Mouse (Mus musculus) erythroblast, adult 5-6 weeks (primary cell): Measurements from ENCODE around the gene Mapk10. TPM values are rescaled to one million over a fixed set of nuclear protein-coding genes. Genes with fewer than 3 reads are reported as not detected.

Experiments
- ATAC-seq: replicated peaks from 2 replicates; pipeline ENCODE4 v1.8.0; 2016; ENCODE audit warnings: moderate number of reproducible peaks, mild to moderate bottlenecking, moderate TSS enrichment, inconsistent platforms; ENCODE audit not compliant: poor library complexity, low FRiP score, severe bottlenecking
- total RNA-seq, 2 experiments: library from RNA; stranded (forward) in 1 of 2; stranded (reverse) in 1 of 2; fragments of 150-400 nt in 1 of 2; fragments of 200-764, 138-1000 nt in 1 of 2; gene quantifications; 2 replicates each; pipeline versions ENCODE4 v1.2.3 to v1.2.4; 2015 to 2017; ENCODE audit warnings: low replicate concordance in 2 of 2

Gene Mapk10
- total RNA-seq (2015; ENCODE audit: low replicate concordance), result not detected in 2 replicates
- not detected in 2 replicates for total RNA-seq (2017; ENCODE audit: low replicate concordance)

DNA sequence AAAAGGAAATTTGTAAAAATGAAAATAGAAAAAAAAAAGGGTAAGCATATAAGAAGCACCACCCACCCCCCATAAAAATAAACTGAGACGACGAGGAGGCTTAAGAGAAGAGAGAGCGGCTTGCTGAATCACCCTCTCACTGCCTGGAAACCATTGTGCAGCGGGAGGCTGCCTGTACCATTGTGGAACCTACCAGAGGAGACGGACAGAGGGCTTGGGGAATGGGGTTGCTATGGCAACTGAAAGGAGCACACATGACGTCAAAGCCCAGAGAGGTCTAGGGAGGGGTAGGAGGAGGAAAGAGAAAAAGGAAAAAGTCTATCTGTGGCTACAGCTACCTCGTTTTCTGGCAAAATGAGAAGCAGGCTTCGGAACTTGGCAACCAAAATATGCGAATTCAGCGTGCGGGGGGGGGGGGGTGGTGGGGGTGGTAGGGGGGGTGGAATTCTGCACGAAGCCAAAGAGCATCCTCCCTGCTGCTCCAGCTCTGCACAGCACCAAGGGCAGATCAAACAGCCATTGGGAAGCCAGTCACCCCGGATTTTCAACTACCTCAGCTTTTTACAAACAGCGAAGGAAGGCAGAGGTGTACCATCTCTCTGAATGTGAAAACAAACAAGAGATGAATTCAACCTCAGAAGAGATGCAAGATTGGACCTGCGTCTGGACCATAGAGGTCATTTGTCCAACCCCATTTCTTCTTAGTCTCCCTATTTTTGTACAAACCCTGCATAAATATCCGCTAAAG, at the start of gene Mapk10:
Mapk10 (minus strand) TSS at position 234 of the 748 bp plus-strand sequence.
- no peak for ATAC-seq

DNA sequence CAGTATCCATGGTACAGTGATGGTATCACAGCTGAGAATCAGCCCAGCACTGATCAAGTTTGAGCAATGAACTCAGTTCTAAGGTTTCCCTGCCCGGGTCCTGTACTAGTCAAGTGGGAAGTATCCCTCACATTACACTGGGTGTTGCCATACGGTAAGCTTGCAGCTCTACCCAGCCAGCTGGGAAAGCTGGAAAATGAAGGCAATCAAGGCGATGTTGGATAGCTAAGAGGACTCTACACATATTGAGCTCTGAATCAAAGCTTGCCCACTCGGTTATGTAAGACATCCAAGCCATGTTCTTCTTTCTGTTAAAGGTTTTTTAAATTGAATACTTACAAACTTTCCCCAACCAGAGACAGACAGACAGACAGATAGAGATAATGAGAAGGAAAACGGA, 45.0 kb upstream of the Mapk10 start:
- ATAC-seq, result no peak

DNA sequence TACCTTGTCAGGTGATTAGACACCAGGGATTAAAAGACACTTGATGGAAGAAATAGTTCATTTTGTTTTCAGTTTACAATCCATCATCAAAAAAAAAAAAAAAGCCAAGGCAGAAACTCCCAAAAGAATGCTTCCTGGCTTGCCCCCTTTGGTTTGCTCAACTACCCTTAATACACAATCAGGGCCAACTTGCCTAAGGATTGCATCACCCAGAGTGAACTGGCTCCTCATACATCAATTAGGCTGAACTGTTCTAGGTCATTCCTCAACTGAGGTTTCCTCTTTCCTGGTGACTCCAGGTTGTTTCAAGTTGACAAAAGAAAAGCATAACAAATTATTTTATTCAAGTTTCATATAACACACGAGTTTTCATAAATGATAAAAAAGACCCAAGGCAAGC, 31.3 kb upstream of the Mapk10 start:
- ATAC-seq, result no peak

DNA sequence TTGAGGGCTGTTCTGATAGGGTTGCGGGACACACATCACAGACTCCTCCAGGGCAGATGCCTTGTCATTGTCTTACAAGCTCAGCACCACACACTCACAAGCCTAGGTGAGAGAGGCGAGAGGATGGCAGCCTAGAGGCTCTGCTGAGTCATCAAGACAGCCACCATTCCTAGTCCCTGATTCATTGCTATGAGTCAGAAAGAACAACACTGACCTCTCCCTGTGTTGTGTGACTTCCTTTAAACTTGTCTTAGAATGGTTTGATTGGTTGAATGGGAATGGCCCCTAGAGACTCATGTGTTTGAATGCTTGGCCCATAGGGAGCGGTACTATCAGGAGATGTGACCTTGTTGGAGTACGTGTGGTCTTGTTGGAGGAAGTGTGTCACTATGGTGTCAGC, 20.7 kb upstream of the Mapk10 start:
- ATAC-seq, result no peak

DNA sequence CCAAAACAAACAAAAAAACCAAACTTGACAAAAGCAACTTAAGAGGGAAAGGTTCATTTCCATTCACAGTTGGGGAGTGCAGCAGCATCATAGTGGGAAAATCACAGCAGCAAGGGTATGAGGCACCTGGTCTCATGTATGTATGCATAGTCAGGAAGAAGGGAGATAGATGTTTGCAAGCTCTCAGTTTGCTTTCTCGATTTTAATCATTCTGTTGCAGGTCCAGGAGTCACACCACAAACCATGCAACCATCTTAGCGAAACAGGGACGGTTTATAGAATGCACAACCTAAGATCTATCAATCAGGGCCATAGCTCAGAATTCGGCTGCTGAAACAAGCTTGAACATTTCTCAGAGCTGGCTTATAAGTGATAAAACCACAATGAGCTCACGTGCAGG, 19.2 kb upstream of the Mapk10 start:
- ATAC-seq, result no peak

DNA sequence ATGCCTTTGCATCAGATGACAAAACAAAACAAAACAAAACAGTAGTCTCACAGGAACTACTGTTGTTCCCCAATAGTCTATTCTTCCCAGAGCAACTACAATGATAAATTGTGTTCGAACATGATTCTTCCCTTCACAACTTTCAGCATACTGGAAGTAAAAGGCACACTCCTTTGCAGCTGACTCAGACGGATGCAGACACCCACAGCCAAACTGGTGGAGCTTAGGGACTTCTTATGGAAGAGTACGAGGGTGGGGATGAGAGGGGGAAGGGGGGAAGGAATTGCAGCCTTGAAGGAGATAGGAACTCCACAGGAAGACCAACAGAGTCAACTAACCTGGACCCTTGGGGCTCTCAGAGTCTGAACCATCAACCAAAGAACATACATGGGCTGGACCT, 18.2 kb upstream of the Mapk10 start:
- no peak for ATAC-seq

DNA sequence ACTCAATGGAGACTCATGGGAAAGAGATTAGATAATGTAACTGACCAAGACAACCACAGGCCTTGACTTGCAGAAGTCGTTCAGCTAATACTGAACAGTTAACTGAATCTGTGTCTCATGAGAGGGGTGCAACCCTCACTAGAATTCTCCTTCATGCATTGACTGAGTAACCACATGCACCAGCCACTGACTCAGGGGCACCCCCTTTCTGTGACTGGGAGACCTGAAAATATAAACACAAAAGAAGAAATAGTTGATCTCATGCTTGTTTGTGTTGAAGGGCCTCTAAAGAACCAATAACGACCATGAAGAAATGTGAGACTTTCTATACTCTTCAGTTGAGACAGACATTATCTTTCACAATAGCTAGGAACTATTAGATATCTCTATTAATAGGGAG, 10.9 kb upstream of the Mapk10 start:
- ATAC-seq, result no peak

DNA sequence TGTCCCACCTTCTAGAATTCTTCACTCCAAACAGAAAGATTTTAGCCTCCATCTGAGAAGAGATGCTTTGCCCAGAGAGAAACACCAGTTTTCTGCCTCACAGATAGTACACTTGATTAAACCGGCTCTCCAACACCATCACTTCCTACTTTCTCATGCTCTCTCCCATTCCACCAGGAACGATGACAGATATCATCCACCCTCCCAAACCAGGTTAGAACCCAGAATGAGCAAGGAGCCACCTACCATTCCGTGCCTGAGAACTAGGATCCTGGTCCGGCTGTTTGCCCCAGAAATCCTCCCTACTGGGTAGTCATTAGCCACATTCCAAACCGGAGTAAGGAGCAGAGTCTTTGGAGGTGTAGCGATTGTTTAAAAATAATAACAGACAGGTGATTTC, 490 bp downstream of the Mapk10 start:
- no peak for ATAC-seq

DNA sequence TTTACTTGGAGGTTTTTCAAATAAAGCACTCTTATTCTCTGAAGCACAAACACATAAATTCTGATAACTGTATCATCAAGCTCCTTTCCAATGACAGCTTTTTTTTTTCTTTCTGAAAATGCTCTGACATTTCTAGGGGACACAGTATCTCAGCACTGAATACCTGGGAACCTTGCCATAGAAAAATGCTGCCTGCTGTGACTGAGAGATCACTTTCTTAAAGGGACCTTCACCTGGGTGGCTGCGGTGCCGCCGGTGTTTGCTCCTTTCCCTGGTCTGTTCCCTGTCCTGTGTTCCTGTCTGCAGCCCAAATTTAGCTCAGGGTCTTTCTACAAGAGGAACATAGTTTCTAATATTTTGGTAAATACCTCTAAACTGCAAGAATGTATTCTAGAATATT, 1.1 kb downstream of the Mapk10 start:
- ATAC-seq, result no peak

DNA sequence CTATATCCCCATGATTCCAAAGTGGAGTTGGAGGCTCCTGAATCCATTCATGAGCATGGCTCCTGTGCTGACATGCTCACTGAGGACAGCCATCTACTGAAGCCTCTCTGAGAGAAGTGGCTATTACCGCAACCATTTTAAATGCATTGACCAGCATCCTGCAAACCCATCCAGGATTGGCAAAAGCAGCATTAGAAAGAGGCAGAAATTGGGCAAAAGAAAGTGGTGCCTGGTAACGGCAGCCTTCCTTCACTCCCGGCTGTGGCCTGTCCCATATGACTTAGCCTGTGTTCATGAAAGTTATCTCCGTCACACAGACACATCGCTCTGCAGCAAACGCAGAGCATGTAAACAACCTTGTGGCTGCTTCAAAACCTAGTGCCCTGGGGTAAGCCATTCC, 1.6 kb downstream of the Mapk10 start:
- ATAC-seq, result no peak

DNA sequence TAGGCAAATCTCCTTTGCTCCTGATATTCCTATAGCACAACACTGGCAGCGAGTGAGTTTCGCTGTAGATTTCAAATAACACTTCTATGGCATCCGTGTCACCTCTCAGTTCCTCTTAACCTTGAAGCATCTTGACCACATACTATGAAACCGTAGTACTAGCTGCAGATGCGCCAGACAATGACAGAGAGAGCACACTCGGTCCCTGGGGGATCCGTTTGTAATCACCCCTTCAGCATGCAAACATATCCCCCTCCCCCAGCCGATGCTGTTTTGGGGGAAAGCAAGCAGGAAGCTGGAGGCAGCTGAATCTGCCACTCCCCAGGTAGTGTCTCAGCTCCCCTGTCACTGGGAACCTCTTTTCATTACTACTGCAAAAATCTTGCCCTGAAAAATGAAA, 2.3 kb downstream of the Mapk10 start:
- ATAC-seq, result no peak

DNA sequence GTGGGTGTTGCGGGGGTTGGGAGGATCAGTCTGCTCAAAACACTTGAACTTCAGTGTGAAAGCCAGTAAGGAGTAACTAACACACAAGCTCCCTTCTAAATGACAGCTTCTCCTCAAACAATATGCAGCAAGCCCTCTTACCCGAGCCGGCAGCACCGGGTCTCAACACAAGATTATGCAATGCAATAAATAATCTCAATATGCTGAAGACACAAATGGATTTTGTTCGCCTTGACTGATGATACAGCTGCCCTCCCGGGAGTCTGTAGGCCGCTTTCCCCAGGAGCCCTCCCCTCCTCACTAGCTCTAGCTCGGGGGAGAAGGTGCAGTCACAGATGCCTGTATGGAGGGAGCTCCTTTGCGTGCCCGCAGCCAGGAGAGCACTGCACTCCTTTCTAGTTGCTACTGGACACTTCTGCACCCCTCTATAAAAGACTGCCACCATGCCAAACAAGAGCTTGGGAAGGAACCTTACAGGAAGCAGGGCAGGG, 3.1 kb downstream of the Mapk10 start:
- no peak for ATAC-seq

DNA sequence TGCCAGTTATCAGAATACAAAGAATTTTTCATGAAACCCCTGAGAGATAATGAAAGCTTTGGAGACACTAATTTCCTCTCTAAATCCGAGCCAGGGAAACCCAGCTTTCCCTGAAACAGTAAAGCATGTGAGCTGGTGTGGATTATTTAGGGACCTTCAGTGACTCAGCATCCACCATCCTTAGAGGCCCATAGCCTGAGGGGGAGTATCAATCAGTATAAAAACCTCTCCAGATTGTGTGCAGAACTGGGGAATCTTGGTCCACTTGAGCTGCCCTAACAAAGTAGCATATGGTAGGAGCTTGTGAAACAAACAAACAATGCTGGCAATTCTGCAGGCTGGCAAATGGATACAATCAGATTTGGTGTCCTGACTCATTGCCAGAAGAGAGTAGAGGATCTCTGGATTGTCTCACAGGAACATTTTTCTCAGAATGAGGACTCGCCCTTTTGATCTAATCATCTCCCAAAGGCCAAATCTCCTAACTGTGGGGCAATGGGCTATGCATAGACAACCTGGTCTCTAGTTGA, 13.3 kb downstream of the Mapk10 start:
- no peak for ATAC-seq

DNA sequence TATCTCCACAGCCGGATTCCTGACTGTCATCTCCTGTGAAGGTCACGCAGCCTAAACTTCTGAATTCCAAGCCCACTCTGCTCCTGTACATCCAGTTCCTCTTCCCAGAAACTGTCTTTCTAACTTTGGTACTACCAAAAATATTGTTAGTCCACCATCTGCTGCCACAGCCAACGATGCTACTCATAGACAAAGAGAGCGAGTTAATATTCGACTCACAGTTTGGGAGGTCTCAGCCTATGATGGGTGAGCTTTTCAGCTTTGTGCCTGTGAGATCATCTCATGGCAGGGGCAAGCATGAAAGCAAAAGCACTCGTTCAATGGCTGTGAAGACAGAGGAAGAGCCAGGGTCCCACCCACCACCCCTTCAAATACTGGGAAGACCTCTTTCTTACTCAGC, 16.6 kb downstream of the Mapk10 start:
- ATAC-seq, result no peak

DNA sequence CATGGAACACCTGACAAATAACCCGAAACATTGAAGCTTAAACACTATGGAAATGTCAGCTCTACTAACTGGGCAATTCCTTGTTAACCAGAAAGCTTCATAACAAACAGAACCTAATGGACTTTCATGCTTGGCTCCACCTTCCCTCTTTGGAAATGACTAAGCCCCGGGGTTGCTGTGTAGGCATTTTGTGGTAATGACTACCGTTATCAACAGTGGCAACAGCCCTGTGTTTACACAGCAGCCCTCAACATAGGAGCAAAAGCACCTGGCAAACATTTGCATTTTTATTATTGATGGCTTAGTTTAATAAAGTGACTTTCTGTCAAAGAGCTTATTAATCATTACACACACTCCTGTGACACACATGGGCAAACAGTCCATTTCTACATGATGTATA, 17.4 kb downstream of the Mapk10 start:
- no peak for ATAC-seq

DNA sequence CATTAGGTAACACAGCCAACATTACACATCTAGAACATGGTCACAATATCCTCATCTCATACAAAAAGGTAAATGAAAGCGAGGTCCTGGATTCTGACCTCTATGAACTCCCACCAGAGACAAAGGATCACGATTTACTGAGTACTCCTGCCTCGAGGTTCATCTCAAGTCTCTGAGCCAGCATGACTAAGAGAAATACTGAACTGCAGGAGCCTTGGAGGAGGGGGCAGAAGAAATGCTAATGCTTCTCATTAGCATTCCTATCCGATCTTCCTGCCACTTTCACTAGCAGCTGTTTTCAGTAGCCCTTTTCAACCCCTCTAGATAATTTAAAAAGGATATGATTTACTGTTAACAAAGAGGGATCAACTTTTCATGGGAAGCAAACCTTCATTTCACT, 19.6 kb downstream of the Mapk10 start:
- no peak for ATAC-seq

DNA sequence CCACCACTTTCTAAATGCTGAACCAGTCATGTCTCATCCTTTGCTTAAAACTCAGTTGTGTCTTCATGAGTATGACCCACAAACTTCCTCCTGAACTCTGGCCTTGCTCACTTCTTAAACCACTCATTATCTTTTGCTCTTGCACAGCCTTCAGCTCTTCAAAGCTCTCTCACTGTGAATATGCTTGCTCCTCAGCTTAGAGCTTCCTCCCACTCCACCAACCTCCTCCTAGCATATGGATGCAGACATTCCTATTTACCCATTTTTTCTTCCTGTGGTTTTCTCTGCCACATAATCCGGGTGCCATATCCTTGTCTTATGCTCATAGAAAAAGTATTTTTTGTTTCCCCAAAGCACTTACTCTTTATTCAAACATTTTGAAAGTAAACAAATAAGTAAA, 26.9 kb downstream of the Mapk10 start:
- no peak for ATAC-seq

DNA sequence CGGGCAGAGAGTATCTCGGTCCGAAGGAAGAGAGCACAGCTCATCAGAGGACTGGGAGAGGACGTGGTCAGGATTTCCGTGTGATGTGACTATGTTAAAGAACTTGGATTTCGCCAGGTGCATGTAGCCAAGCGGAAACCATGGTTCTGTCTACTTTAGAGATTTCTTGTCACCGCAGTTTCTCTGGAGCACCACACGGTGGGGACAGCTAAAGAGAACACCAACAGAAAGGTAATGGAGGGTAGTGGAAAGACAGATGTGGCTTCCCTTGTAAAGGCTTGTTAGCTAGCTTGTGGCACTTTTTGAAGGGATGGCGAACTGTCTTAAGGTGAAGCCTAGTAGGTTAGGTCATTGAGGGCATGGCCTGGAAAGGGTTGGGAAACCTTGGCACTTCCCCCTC, 29.5 kb downstream of the Mapk10 start:
- no peak for ATAC-seq

DNA sequence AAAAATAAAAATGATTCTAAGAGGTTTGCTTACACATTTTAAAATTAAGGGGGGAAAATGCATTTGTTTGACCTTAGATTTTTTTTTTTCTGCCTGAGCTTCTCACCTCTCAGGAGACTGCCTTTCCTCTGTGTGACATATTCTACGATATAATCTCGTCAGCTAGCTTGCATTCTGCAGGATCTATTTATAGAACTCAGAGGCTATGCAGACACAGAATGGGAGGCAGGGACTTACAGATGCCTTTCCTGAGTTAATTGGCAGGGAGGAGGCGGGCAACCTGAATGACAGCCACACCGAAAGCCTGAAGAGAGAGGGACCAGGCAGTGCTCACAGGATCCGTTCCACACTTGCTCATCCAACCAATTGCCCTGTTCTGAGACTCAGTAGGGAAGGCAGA, 34.1 kb downstream of the Mapk10 start:
- no peak for ATAC-seq

DNA sequence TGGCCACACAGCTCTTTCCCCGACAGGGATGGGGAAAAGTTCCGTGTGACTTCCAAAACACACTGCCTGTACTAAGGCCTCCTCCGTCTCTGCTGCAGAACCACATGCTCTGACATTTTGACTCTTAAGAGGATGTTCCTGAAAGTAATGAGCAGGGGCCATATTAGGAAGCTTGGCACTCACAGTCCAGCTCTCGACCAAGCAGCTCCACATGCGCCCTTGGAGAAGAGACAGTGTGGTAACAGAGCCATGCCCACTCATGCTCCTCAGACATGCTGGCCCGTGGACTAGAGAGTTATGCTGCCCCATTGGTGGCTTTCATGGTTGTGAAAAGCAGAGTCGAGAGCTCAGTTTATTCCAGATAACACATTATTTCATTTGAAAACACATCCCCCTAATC, 35.1 kb downstream of the Mapk10 start:
- ATAC-seq, result no peak

DNA sequence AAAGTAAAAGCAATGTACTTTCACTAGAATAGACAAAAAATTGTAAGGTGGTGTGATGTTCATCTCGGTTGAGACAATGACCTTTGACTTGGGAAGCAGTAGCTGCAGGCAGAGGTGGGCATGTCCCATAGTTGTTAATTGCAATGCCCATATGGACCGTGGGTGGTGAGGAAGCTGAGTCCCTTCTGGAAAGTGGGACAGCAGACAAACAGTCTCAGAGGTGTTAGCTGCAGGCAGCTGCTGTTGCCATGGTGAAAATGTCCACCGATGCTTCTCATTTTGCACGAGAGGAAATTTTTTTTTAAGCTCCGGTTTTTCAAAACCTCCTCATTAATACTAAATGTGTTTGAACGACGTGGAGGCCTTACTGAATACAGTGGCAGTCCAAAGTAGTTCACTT, 36.5 kb downstream of the Mapk10 start:
- ATAC-seq, result no peak

DNA sequence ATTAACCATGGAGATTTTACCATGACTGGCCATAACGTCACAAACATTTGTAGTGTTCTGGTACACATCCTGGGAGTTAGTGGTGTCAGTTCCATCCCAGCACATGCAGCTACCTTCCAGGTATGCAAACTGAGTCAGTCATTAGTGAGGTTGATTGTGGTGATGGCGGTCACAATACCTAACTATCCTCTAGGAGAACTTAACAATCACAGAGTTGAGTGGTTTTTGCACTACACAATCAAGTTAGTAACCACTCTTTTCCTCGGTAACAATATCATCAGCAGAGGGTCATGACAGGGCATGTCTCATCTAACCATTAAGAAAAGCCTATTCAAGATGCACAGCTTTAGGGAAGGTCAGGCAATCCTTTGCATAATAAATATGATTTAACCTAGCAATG, 39.9 kb downstream of the Mapk10 start:
- no peak for ATAC-seq
